Mouse (Mus musculus): ENCODE measurements around the gene Treml2. TPM values are rescaled to one million over a fixed set of nuclear protein-coding genes. Genes with fewer than 3 reads are reported as not detected.

Treml2 gene
- 0.27 and 0.37 TPM in 2 replicates for polyA plus RNA-seq (2015; fragmentation: Nextera tagmentation; extraction: Ambion mirVana)

DNA sequence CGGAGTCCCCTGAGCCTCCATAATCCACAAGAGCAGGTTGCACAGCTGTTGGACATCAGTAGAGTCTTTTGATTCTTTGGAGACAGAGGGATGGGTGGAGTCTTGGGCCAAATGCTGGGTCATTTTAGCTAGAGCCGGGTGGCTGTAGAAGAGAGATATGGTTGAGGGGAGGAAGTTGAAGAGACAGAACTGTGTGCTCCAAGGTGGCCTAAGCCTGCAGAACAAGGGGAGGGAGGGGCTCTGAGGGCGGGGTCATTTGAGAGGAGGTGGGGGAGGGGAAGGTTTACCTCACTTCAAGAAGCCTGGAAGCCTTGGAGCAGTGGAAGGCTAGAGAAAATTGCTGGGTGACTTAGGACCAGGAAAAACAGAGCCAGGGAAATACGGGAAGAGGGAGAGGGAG lies at the start of gene Treml2:
Gene Treml2, plus strand, starts transcription at position 296 of the 400 bp plus-strand sequence.
- peak within 1 kb of the TSS; percentile 16; the same call in 1 of the 2 replicates for H3K4me2 ChIP-seq (ENCODE audit: low read depth, low read length)
- no peak for ATAC-seq
- WGBS: 28% methylated on average over 3 of the region's 4 CpGs
- no peaks in the 10 kb centered on the region for H3K36me3 ChIP-seq (ENCODE audit: control insufficient read depth, insufficient read depth, low read length)
- no peak within 1 kb of the TSS for H3K9ac ChIP-seq (ENCODE audit: low read depth, low read length)
- H3K4me3 ChIP-seq (ENCODE audit: low read length): no peak within 1 kb of the TSS
- H3K27me3 ChIP-seq (replicated peaks; ENCODE audit: control insufficient read depth, insufficient read depth, low read length): no peaks in the 10 kb centered on the region
- H3K9me3 ChIP-seq (ENCODE audit: control insufficient read depth, low read length): no peaks in the 10 kb centered on the region
- no peak within 1 kb of the TSS for H3K27ac ChIP-seq (ENCODE audit: low read length)
- H3K4me1 ChIP-seq (ENCODE audit: control insufficient read depth, insufficient read depth, low read length): peaks cover 7% of the 10 kb centered on the region

DNA sequence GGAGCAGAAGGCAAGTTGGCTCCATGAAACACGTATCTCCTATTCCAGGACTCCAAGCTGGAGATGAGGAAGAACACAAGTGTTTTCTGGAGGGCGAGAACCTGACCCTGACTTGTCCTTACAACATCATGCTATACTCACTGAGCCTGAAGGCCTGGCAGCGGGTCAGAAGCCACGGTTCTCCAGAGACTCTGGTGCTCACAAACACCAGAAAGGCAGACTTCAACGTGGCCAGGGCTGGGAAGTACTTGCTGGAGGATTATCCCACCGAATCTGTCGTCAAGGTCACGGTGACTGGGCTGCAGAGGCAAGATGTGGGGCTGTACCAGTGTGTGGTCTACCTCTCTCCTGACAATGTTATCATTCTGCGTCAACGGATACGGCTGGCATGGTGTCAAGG lies 49.8 kb upstream of the Treml2 start:
- Histone ChIP-seq H3K9me3 (ENCODE audit: control insufficient read depth, low read length) (no peaks in the 10 kb centered on the region), H3K36me3 (ENCODE audit: control insufficient read depth, insufficient read depth, low read length) (no peaks in the 10 kb centered on the region), H3K27ac (ENCODE audit: low read length) (no peak overlapping the region), H3K9ac (ENCODE audit: low read depth, low read length) (no peak overlapping the region), H3K4me3 (ENCODE audit: low read length) (no peak overlapping the region), H3K27me3 (replicated peaks; ENCODE audit: control insufficient read depth, insufficient read depth, low read length) (no peaks in the 10 kb centered on the region), H3K4me1 (ENCODE audit: control insufficient read depth, insufficient read depth, low read length) (no peaks in the 10 kb centered on the region), H3K4me2 (ENCODE audit: low read depth, low read length) (no peak overlapping the region)
- 73% methylated on average over 11 of the region's 11 CpGs for WGBS
- no peak for ATAC-seq

DNA sequence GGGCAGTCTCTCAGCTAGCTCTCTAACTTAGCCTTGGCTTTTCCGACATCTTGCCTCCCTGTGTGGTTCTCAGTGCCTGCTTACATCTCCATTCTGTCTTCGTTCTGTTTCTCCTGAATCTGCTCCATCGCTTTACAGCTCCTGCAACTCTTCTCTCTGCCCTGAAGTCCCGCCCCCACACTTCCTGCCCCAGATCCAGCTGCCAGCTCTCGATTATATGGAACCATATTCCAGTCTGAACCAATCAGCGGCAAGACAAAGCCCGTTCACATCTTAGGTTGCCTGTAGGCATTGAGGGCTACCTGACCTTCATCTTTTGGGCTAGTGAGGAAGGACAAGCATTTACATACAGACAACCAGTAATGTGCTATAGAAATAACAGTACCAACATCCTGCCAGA lies 48.7 kb upstream of the Treml2 start:
- no peaks in the 10 kb centered on the region for H3K9me3 ChIP-seq (ENCODE audit: control insufficient read depth, low read length)
- H3K4me3 ChIP-seq (ENCODE audit: low read length): no peak overlapping the region
- WGBS: 87% methylated on average over 7 of the region's 7 CpGs
- H3K27ac ChIP-seq (ENCODE audit: low read length): no peak overlapping the region
- no peak for ATAC-seq
- H3K4me1 ChIP-seq (ENCODE audit: control insufficient read depth, insufficient read depth, low read length): no peaks in the 10 kb centered on the region
- H3K27me3 ChIP-seq (replicated peaks; ENCODE audit: control insufficient read depth, insufficient read depth, low read length): no peaks in the 10 kb centered on the region
- H3K9ac ChIP-seq (ENCODE audit: low read depth, low read length): no peak overlapping the region
- no peaks in the 10 kb centered on the region for H3K36me3 ChIP-seq (ENCODE audit: control insufficient read depth, insufficient read depth, low read length)
- H3K4me2 ChIP-seq (ENCODE audit: low read depth, low read length): no peak overlapping the region

DNA sequence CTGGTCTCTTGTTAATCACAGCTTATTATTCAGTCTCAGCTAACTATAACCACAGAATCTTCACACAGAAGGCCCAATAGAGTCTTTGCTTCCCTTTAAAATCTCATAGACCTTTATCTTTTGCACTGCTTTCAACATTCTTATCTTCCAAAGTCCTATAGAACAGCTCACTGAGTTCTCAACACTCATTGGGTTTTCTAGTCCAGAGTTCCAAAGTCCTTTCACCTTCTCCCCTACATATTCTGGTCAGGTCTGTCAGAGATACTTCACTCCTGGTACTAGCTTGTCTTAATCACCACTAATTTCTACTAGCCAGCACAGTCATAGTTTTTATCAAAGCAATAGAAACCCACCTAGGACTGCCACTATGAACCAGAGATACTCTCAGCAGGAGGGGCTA lies 42.7 kb upstream of the Treml2 start:
- Histone ChIP-seq H3K4me3 (ENCODE audit: low read length) (no peak overlapping the region), H3K9me3 (ENCODE audit: control insufficient read depth, low read length) (peaks cover 7% of the 10 kb centered on the region; the same call in 1 of the 2 replicates), H3K27ac (ENCODE audit: low read length) (no peak overlapping the region), H3K9ac (ENCODE audit: low read depth, low read length) (no peak overlapping the region), H3K4me2 (ENCODE audit: low read depth, low read length) (no peak overlapping the region), H3K27me3 (replicated peaks; ENCODE audit: control insufficient read depth, insufficient read depth, low read length) (no peaks in the 10 kb centered on the region), H3K36me3 (ENCODE audit: control insufficient read depth, insufficient read depth, low read length) (no peaks in the 10 kb centered on the region), H3K4me1 (ENCODE audit: control insufficient read depth, insufficient read depth, low read length) (no peaks in the 10 kb centered on the region)
- peak; percentile 79 for ATAC-seq

DNA sequence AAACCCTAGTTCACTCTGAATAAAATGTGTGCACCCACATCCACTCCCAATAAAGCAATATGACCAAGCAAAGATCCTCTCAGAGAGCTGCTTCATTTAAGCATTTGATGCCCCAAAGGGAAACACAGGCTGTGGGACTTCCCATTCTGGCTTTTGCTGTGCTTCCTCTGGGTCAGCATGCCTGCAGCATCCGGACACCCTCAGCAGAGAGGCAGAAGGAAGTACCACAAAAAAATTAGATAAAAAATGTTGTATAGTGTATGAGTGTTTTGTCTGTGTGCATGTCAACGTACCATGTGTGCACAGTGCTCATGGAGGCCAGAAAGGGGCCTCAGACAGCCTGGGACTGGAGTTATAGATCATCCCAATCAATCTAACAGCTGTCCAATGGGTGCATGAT lies 37.4 kb upstream of the Treml2 start:
- Histone ChIP-seq H3K36me3 (ENCODE audit: control insufficient read depth, insufficient read depth, low read length) (no peaks in the 10 kb centered on the region), H3K4me3 (ENCODE audit: low read length) (no peak overlapping the region), H3K27me3 (replicated peaks; ENCODE audit: control insufficient read depth, insufficient read depth, low read length) (no peaks in the 10 kb centered on the region), H3K9ac (ENCODE audit: low read depth, low read length) (no peak overlapping the region), H3K27ac (ENCODE audit: low read length) (no peak overlapping the region), H3K4me2 (ENCODE audit: low read depth, low read length) (no peak overlapping the region), H3K4me1 (ENCODE audit: control insufficient read depth, insufficient read depth, low read length) (peaks cover 11% of the 10 kb centered on the region), H3K9me3 (ENCODE audit: control insufficient read depth, low read length) (peaks cover 7% of the 10 kb centered on the region; the same call in 1 of the 2 replicates)
- 69% methylated on average over 2 of the region's 2 CpGs for WGBS
- no peak for ATAC-seq

DNA sequence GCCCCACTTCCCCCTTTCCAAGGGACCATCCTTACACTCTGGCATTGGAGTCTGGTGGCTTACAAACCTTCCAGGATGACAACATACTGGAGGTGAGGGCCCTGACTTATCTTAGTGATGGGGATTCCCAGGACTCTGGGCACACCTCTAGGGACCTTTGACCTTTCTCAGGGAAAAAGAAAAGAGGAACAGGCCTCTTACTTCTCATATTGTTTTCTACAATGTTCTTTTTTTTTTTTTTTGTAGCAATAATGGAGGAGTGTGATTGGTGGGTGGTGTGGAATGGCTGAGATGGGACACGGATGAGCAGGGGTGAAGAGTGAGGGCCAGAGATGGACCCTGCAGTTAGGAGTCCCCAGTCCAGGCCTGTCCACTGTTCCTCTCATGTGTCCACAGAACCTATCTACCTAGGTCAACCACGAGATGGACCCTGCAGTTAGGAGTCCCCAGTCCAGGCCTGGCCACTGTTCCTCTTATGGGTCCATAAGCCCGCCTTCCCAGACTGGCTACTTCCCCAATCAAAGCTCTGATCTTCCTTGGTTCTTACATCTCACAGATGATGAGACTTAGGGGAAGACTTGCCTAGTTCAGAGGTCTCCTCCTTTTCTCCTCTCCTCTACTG lies 35.4 kb upstream of the Treml2 start, which contains the start of gene Treml4:
Gene Treml4, plus strand, starts transcription at position 555 of the 622 bp plus-strand sequence.
- no peak for ATAC-seq
- no peaks in the 10 kb centered on the region for H3K27me3 ChIP-seq (replicated peaks; ENCODE audit: control insufficient read depth, insufficient read depth, low read length)
- peak within 1 kb of the TSS; percentile 51; the same call in 1 of the 2 replicates for H3K27ac ChIP-seq (ENCODE audit: low read length)
- H3K9me3 ChIP-seq (ENCODE audit: control insufficient read depth, low read length): peaks cover 7% of the 10 kb centered on the region; the same call in 1 of the 2 replicates
- no peak within 1 kb of the TSS for H3K4me3 ChIP-seq (ENCODE audit: low read length)
- H3K9ac ChIP-seq (ENCODE audit: low read depth, low read length): no peak within 1 kb of the TSS
- H3K4me1 ChIP-seq (ENCODE audit: control insufficient read depth, insufficient read depth, low read length): peaks cover 13% of the 10 kb centered on the region
- 90% methylated on average over 3 of the region's 3 CpGs for WGBS
- no peak within 1 kb of the TSS for H3K4me2 ChIP-seq (ENCODE audit: low read depth, low read length)
- no peaks in the 10 kb centered on the region for H3K36me3 ChIP-seq (ENCODE audit: control insufficient read depth, insufficient read depth, low read length)

DNA sequence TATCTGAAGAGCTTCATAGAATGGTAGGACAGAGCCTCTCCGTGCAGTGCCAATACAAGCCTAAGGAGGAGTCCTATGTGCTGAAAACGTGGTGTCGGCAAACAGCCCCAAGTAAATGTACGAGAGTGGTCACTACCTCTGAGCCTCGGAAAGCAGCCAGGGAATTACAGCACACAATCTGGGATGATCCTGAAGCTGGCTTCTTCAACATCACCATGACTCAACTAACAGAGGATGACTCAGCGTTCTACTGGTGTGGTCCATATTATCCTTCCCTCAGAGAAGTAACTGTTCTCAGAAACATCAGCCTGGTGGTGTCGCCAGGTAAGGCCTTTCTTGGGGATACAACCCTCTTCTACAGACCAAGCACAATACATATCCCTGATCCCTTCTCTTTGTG lies 34.6 kb upstream of the Treml2 start:
- Histone ChIP-seq H3K9me3 (ENCODE audit: control insufficient read depth, low read length) (peaks cover 2% of the 10 kb centered on the region; the same call in 1 of the 2 replicates), H3K27ac (ENCODE audit: low read length) (no peak overlapping the region), H3K4me3 (ENCODE audit: low read length) (no peak overlapping the region), H3K36me3 (ENCODE audit: control insufficient read depth, insufficient read depth, low read length) (no peaks in the 10 kb centered on the region), H3K4me1 (ENCODE audit: control insufficient read depth, insufficient read depth, low read length) (peaks cover 13% of the 10 kb centered on the region), H3K9ac (ENCODE audit: low read depth, low read length) (no peak overlapping the region), H3K27me3 (replicated peaks; ENCODE audit: control insufficient read depth, insufficient read depth, low read length) (no peaks in the 10 kb centered on the region), H3K4me2 (ENCODE audit: low read depth, low read length) (no peak overlapping the region)
- ATAC-seq: no peak
- 95% methylated on average over 7 of the region's 7 CpGs for WGBS

DNA sequence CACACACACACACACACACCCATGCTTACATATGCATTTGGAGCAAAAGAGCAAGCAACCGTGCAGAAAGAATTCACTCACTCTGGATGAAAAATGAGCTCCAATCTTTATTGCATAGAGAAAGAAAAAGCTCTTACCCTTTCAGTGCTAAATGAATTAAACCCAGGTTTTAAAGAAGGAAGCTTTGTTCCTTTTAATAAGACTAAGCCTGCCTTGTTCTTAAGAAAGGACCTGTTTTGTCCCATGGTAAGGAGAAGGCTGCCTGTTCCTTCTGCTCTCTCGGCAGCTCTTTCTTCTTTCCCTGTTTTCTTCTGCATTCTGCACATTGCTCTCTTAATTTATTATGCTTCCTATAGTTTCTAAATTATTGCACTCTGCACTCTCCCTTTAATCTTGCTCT lies 33.2 kb upstream of the Treml2 start:
- Histone ChIP-seq H3K9ac (ENCODE audit: low read depth, low read length) (no peak overlapping the region), H3K27me3 (replicated peaks; ENCODE audit: control insufficient read depth, insufficient read depth, low read length) (no peaks in the 10 kb centered on the region), H3K27ac (ENCODE audit: low read length) (peak overlapping the region; percentile 65), H3K4me2 (ENCODE audit: low read depth, low read length) (no peak overlapping the region), H3K4me1 (ENCODE audit: control insufficient read depth, insufficient read depth, low read length) (peaks cover 13% of the 10 kb centered on the region), H3K9me3 (ENCODE audit: control insufficient read depth, low read length) (no peaks in the 10 kb centered on the region), H3K4me3 (ENCODE audit: low read length) (no peak overlapping the region), H3K36me3 (ENCODE audit: control insufficient read depth, insufficient read depth, low read length) (no peaks in the 10 kb centered on the region)
- WGBS: 6% methylated on average over 2 of the region's 2 CpGs
- no peak for ATAC-seq

DNA sequence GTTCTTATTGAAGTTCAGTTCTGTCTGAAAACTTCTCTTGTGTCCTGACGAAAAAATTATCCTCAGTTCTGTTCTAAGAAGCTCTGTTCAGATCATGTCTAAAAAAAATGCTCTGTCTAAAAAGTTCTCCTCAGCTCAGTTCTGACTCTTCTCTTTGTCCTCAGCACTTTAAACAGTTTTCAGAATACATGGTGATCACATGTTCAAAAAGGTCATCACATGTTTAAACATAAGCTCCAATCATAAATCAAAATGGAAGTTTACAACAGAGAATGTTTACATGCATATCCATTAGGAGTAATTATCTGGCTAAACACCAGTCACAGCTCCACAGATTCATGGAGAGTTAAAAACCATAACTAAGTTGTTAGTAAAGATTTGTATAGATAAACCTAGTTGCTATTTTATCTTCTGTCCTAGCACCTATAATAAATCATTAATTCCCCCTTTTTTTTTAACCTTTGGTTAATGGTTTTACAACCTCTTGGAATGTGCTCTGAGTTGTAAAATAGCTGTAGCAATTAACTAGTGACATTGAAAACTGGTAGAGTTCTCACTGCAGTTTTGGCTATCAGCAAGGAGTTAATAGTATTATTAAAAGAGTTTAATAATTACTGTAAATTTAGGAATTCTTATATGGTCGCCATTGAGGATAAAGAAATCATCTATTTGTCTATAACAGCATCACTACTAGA lies 32.5 kb upstream of the Treml2 start:
- peak; percentile 62 for ATAC-seq
- Histone ChIP-seq H3K27me3 (replicated peaks; ENCODE audit: control insufficient read depth, insufficient read depth, low read length) (no peaks in the 10 kb centered on the region), H3K9ac (ENCODE audit: low read depth, low read length) (no peak overlapping the region), H3K9me3 (ENCODE audit: control insufficient read depth, low read length) (no peaks in the 10 kb centered on the region), H3K4me3 (ENCODE audit: low read length) (no peak overlapping the region), H3K36me3 (ENCODE audit: control insufficient read depth, insufficient read depth, low read length) (no peaks in the 10 kb centered on the region), H3K27ac (ENCODE audit: low read length) (peak overlapping the region; percentile 65), H3K4me2 (ENCODE audit: low read depth, low read length) (no peak overlapping the region), H3K4me1 (ENCODE audit: control insufficient read depth, insufficient read depth, low read length) (peaks cover 13% of the 10 kb centered on the region)
- 14% methylated on average over 2 of the region's 2 CpGs for WGBS
